Mouse (Mus musculus) olfactory bulb, adult 2 months (tissue): ENCODE measurements around the gene Rint1. TPM values are rescaled to one million over a fixed set of nuclear protein-coding genes. Genes with fewer than 3 reads are reported as not detected.

Source experiments
- H3K27ac ChIP-seq: fragments of 200-500 bp; 2 replicates; pipeline ENCODE4 v1.5.1; 2012; ENCODE audit warnings: low read depth, low read length; ENCODE audit not compliant: insufficient read depth
- H3K4me1 ChIP-seq: fragments of 200-500 bp; 2 replicates; pipeline ENCODE4 v1.6.1; 2012; ENCODE audit warnings: low read length; ENCODE audit not compliant: control insufficient read depth, insufficient read depth
- H3K4me3 ChIP-seq: fragments of 200-500 bp; 2 replicates; pipeline ENCODE4 v1.5.1; 2012; ENCODE audit warnings: mild to moderate bottlenecking, low read depth, low read length, moderate library complexity; ENCODE audit not compliant: insufficient read depth
- CTCF ChIP-seq: fragments of 200-500 bp; IDR thresholded peaks from 2 replicates; pipeline ENCODE4 v1.5.1; 2012; ENCODE audit warnings: low read depth, mild to moderate bottlenecking, low read length, moderate library complexity; ENCODE audit not compliant: insufficient read depth
- POLR2A ChIP-seq: fragments of 200-500 bp; IDR thresholded peaks from 2 replicates; pipeline ENCODE4 v1.6.1; 2012; ENCODE audit warnings: mild to moderate bottlenecking, low read depth, low read length, moderate library complexity; ENCODE audit not compliant: insufficient read depth
- WGBS: fragments of 180-500 bp; shearing (Covaris S2); methylation state at CpG from one replicate; pipeline ENCODE4 v1.1.7; 2018; 5-methylcytosine and 5-hydroxymethylcytosine counted together
- polyA plus RNA-seq: library from polyadenylated mRNA; stranded (reverse); fragments of >200 nt; gene quantifications from 2 replicates; pipeline ENCODE4 v1.2.4, GENCODE M21; 2012; ENCODE audit warnings: low replicate concordance; ENCODE audit not compliant: missing spikeins, insufficient read depth, insufficient read length

Gene Rint1
- polyA plus RNA-seq, 1 experiment: not detected

- no peaks in the 10 kb centered on the region for H3K4me1 ChIP-seq
- no peak overlapping the region for H3K27ac ChIP-seq
- no peak for TF ChIP-seq CTCF
- no peak for TF ChIP-seq POLR2A
- WGBS: 65% methylated on average over 6 of the region's 6 CpGs
- no peak overlapping the region for H3K4me3 ChIP-seq
Observed at GRCm38 (mm10) chr5:23774186-23774585, 13.3 kb upstream of the Rint1 start.

DNA sequence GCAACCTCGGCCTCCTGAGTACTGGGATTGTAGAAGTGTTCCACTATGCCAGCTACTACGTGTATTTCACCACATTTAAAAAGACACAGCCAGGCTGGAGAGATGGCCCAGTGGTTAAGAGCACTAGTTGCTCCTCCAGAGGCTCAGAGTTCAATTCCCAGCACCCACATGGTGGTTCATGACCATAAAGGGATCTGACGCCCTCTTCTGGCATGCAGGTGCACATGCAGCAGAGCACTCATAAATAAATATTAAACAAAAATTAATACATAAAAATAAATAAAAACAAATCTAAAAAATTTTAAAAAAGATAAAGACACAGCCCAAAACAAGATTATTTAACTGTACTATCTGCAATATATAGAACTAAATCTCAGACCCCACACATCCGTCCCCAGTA is 7.0 kb upstream of the Rint1 start:
- 91% methylated on average over 4 of the region's 4 CpGs for WGBS

DNA sequence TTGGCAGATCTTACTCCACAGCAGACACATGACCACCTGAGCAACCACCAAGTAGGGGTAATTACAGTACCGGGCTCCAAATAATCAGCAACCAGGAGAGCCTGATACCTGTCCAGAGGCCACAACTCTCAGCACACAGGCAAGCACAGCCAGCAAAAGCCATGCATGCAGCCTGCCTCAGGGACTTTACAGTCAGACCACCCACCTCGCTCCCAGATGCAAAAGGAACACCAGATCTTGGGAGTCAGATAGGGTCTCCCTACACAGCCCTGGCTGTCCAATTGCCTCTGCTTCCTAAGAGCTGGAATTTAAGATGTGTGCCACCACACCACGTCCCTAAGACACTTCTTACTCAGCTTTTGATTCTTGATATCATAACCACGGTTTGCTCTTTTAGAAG is 6.3 kb upstream of the Rint1 start:
- no peak overlapping the region for H3K4me3 ChIP-seq
- peaks cover 7% of the 10 kb centered on the region for H3K4me1 ChIP-seq
- H3K27ac ChIP-seq: no peak overlapping the region
- 79% methylated on average over 4 of the region's 4 CpGs for WGBS
- no peak for TF ChIP-seq CTCF
- no peak for TF ChIP-seq POLR2A

More for the DNA sequence above, 7.0 kb upstream of the Rint1 start:
- peaks cover 7% of the 10 kb centered on the region for H3K4me1 ChIP-seq
- no peak overlapping the region for H3K4me3 ChIP-seq
- TF ChIP-seq POLR2A (no peak), CTCF (no peak)
- no peak overlapping the region for H3K27ac ChIP-seq

- TF ChIP-seq POLR2A: no peak
- no peak for TF ChIP-seq CTCF
- Histone ChIP-seq H3K4me3 (no peak overlapping the region), H3K4me1 (peaks cover 9% of the 10 kb centered on the region), H3K27ac (no peak overlapping the region)
- 52% methylated on average over 8 of the region's 8 CpGs for WGBS
Observed at GRCm38 (mm10) chr5:23782051-23782810, 5.3 kb upstream of the Rint1 start.

- Histone ChIP-seq H3K4me3 (peak within 1 kb of the TSS; percentile 87), H3K27ac (no peak within 1 kb of the TSS), H3K4me1 (peaks cover 10% of the 10 kb centered on the region)
- under 1% methylated on average over 82 of the region's 86 CpGs for WGBS
- TF ChIP-seq CTCF: no peak
- peak; percentile 66 for TF ChIP-seq POLR2A
Observed at GRCm38 (mm10) chr5:23782931-23783877, 4.3 kb upstream of the Rint1 start, which contains the start of gene Pus7. Pus7 (minus strand) TSS chr5:23783711.

DNA sequence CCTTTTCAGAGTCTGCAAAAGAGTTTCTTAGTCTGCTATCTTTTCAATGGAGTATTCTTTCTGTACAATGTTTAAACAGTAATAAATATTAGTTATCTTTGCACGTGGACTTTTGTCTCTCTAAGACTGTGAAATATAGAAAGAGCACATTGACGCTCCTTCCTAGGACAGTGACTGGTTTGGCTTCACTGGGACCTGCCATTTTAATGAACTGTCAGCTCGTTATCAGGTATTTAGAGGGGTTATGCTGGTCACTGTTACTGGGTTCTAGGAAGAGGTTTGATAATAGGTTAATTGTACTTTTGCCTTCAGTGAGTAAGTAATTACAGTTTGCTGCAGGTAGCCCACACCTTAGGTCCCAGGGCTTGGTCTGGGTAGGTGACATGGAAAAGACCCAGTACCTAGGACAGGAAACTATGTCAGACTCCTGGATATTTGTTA is 899 bp downstream of the Rint1 start:
- Histone ChIP-seq H3K27ac (no peak overlapping the region), H3K4me3 (peak overlapping the region; percentile 90), H3K4me1 (0 out of 2 replicates have a peak, but pooled peaks cover 3% of the 10 kb centered on the region)
- no peak for TF ChIP-seq POLR2A
- TF ChIP-seq CTCF: no peak
- 33% methylated on average over 3 of the region's 3 CpGs for WGBS

DNA sequence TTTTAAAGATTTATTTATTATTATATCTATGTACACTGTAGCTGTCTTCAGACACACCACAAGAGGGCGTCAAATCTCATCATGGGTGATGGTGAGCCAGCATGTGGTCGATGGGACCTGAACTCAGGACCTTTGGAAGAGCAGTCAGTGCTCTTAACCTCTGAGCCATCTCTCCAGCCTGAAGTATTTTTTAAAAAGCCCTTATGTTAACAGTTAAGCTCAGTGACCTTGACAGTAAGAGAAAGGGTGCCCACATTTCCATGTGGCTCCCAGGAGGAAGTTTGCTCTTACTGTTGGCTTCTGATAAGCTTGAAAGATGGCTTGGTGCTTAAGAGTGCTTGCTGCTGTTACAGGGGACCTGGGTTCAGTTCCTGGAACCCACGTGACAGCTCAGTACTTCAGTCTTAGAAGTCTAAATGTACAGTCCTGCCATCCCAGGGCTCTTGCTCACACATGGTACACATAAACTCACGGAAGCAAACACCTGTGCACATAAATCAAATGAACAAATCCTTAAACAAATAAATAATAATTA is 1.6 kb downstream of the Rint1 start:
- Histone ChIP-seq H3K4me3 (no peak overlapping the region), H3K27ac (no peak overlapping the region), H3K4me1 (0 out of 2 replicates have a peak, but pooled peaks cover 3% of the 10 kb centered on the region)
- 86% methylated on average over 4 of the region's 4 CpGs for WGBS
- TF ChIP-seq POLR2A: no peak
- no peak for TF ChIP-seq CTCF

DNA sequence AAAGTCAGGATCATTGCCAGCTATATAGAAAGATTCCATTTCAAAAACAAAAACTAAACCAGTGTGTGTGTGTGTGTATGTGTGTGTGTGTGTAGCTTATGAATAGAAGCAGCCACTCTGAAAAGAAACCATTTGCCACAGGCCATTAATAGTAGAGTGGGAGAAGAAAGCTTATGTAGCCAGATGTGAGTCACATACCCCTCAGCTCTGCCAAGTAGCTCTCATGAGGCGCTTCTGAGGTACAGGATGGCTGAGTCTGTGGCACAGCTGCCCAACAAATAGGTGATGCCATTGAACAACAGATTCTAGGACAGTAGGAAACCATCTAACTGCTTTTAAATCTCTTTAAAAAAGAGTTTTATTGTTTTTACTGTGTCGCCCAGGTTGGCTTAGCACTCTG is 5.2 kb downstream of the Rint1 start:
- 53% methylated on average over 2 of the region's 2 CpGs for WGBS
- Histone ChIP-seq H3K4me3 (no peak overlapping the region), H3K4me1 (no peaks in the 10 kb centered on the region), H3K27ac (no peak overlapping the region)
- TF ChIP-seq CTCF (no peak), POLR2A (no peak)
